In the genomic region with DNA sequence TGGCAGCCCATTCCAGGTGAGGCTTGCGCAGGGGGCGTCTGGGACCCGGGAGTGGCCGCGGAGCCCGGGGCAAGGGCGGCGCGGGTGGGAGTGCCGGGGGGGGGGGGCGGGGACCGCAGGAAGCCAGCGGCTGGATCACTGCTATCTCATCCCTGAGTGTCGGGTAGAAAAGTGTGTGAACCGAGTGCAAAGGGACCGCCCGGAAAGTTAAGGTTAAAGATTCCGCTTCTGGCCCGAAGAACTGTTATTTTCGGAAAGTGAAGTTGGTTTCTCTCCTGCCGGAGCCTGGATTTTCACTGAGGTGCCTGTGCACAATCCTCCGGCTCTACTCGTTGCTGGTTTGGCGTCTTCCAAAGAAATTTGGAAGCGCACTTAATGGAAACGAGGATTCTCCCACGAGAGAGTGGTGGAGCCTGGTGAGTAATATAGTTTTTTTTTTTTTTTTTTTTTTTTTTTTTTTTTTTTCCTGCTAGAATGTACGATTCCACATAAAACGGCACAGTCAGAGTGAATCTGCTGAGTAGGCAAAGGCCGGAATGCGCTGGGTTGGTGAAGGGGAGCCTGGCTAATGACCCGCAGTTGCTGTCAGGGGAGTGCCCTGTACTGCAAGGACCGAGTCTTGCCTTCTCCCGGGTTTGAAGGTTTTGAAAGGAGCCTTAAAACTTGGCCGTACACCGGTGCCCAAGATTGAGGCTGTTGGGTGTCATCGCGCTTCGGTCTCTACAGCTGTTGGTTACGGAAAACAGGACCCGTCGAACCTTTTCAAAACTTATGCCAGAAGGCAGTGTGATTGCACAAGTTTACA, we compare ENCODE assay signal across 8 mouse cellular contexts.
DNase-seq lines count a peak whose midpoint lies in the region; ATAC-seq and TF ChIP-seq lines count a peak whose summit lies in the region.

No protein-coding gene starts in this region.

- no peak for TF ChIP-seq RAD21 in CH12.LX (IDR thresholded peaks at IDR 0.05; ENCODE audit: low read depth, low read length)

- peaks cover 35 to 66% of the 10 kb centered on the region in 2 experiments for H3K4me1 ChIP-seq in CH12.LX (ENCODE audit: control insufficient read depth in 1 of 2, insufficient read depth in 2 of 2)
- peaks cover 45% of the 10 kb centered on the region for H3K4me1 ChIP-seq in forebrain, embryonic 10.5 days
- peaks cover 39% of the 10 kb centered on the region for H3K4me1 ChIP-seq in limb, embryonic 10.5 days

- intact Hi-C loops in heart, postnatal 25 days (cut with DNase I) = loop anchor here (1.0 to 5.0 kb wide), 3 partner anchors 19 to 63 kb away; no protein-coding TSS in a partner anchor

- TF ChIP-seq EP300 in CH12.LX (IDR thresholded peaks at IDR 0.05; ENCODE audit: low read length) = no peak

- TF ChIP-seq CTCF in CH12.LX (conservative IDR thresholded peaks at IDR 0.05 in 1 of 2, IDR thresholded peaks at IDR 0.05 in 1 of 2; ENCODE audit: low read depth in 2 of 2, low read length in 2 of 2) = no peak

- WGBS in forebrain, embryonic 10.5 days = 4% methylated on average over 41 of the region's 42 CpGs
- WGBS in limb, embryonic 10.5 days = 3% methylated on average over 42 of the region's 42 CpGs

- peak; percentile 25 for ATAC-seq in megakaryocyte-erythroid progenitor cell, adult 5-6 weeks (replicated peaks; ENCODE audit: low FRiP score, low TSS enrichment, poor library complexity, severe bottlenecking)

- TF ChIP-seq POLR2A in CH12.LX (IDR thresholded peaks at IDR 0.05; ENCODE audit: low read depth, low read length) = no peak

- H3K9me3 ChIP-seq in CH12.LX (replicated peaks; ENCODE audit: low read length) = no peaks in the 10 kb centered on the region
- H3K9me3 ChIP-seq in forebrain, embryonic 10.5 days = peaks cover 3% of the 10 kb centered on the region; the same call in 1 of the 2 replicates
- no peaks in the 10 kb centered on the region for H3K9me3 ChIP-seq in limb, embryonic 10.5 days (replicated peaks)

- peak overlapping the region; percentile 79 to 99 (median 83) for H3K4me3 ChIP-seq in CH12.LX (replicated peaks in 1 of 3; ENCODE audit: low read depth in 2 of 3, low read length in 2 of 3, poor library complexity in 1 of 3)
- H3K4me3 ChIP-seq in forebrain, embryonic 10.5 days = peak overlapping the region; percentile 80
- H3K4me3 ChIP-seq in limb, embryonic 10.5 days = peak overlapping the region; percentile 86

- no peaks in the 10 kb centered on the region for H3K27me3 ChIP-seq in CH12.LX (replicated peaks)
- H3K27me3 ChIP-seq in forebrain, embryonic 10.5 days (ENCODE audit: poor library complexity, severe bottlenecking) = peaks cover 32% of the 10 kb centered on the region
- H3K27me3 ChIP-seq in limb, embryonic 10.5 days (ENCODE audit: low read depth, poor library complexity, severe bottlenecking) = peaks cover 26% of the 10 kb centered on the region; the same call in 1 of the 2 replicates

- peaks cover 75% of the 10 kb centered on the region for H3K79me2 ChIP-seq in CH12.LX (replicated peaks; ENCODE audit: control insufficient read depth, extremely low read depth, insufficient read depth, poor library complexity, severe bottlenecking)

- H3K27ac ChIP-seq in CH12.LX (ENCODE audit: insufficient read depth, low read depth) = peak overlapping the region; percentile 95
- peak overlapping the region; percentile 97 for H3K27ac ChIP-seq in forebrain, embryonic 10.5 days
- peak overlapping the region; percentile 98 for H3K27ac ChIP-seq in limb, embryonic 10.5 days

- peak overlapping the region; percentile 29 for H3K4me2 ChIP-seq in CH12.LX (ENCODE audit: insufficient read depth, low read depth, poor library complexity, severe bottlenecking)

- dilution Hi-C loops in CH12.LX (cut with MboI; ENCODE audit: extremely low pct_ligation_motif_present, extremely low pct_unique_long_range_greater_than_20kb, low sequenced_read_pairs) = no loop called here

- in situ Hi-C loops in CH12.LX (cut with MboI; ENCODE audit: low pct_ligation_motif_present, low pct_unique_long_range_greater_than_20kb, low sequenced_read_pairs) = loop anchor here (5.0 kb wide), 1 partner anchor 57 kb away; no protein-coding TSS in a partner anchor

- H3K9ac ChIP-seq in CH12.LX (ENCODE audit: insufficient read depth, low read depth) = peak overlapping the region; percentile 95

- DNase-seq in CH12.LX (ENCODE audit: extremely low read depth) = peak; percentile 59
- peak; percentile 35 to 50 for DNase-seq in adrenal gland, adult 18-20 months (ENCODE audit: low spot score in 2 of 2)
- peak; percentile 37 for DNase-seq in forebrain, embryonic 10.5 days (ENCODE audit: extremely low spot score, low spot score)
- peak; percentile 19 for DNase-seq in heart, postnatal 25 days (ENCODE audit: low spot score)
- peak; percentile 67 for DNase-seq in limb, embryonic 10.5 days (ENCODE audit: low spot score)
- DNase-seq in spleen, postnatal 36 days (ENCODE audit: low spot score in 2 of 2) = peak; percentile 37 to 53
- no peak for DNase-seq in layer of hippocampus, adult 8-10 months (ENCODE audit: low spot score in 2 of 2)

- peaks cover 4 to 35% of the 10 kb centered on the region in 2 experiments for H3K36me3 ChIP-seq in CH12.LX (replicated peaks in 1 of 2; ENCODE audit: control insufficient read depth in 1 of 2, insufficient read depth in 1 of 2, low read length in 1 of 2)
- peaks cover 3% of the 10 kb centered on the region; the same call in 1 of the 2 replicates for H3K36me3 ChIP-seq in forebrain, embryonic 10.5 days (replicated peaks)
- peaks cover 3% of the 10 kb centered on the region; the same call in 1 of the 2 replicates for H3K36me3 ChIP-seq in limb, embryonic 10.5 days

TF ChIP-seq in CH12.LX, 34 proteins besides CTCF, POLR2A, EP300 and RAD21:
- TF ChIP-seq MAX (IDR thresholded peaks at IDR 0.05; ENCODE audit: low read length) (no peak; the same call in 1 of the 2 replicates), POLR2AphosphoS2 (IDR thresholded peaks at IDR 0.05; ENCODE audit: low read depth, low read length) (no peak), ZNF384 (IDR thresholded peaks at IDR 0.05; ENCODE audit: low read depth, low read length) (peak; percentile 76), NRF1 (IDR thresholded peaks at IDR 0.05; ENCODE audit: low read depth, low read length) (no peak), ZKSCAN1 (IDR thresholded peaks at IDR 0.05; ENCODE audit: borderline replicate concordance, low read depth, low read length) (no peak), RCOR1 (conservative IDR thresholded peaks at IDR 0.05; ENCODE audit: low read depth, low read length) (no peak), SIN3A (IDR thresholded peaks at IDR 0.05; ENCODE audit: low read length) (0 out of 2 replicates have a peak, but pooled peaks have one; percentile 59), JUND (conservative IDR thresholded peaks at IDR 0.05; ENCODE audit: low read depth, low read length) (no peak), HCFC1 (IDR thresholded peaks at IDR 0.05; ENCODE audit: low read depth, low read length) (no peak), KAT2A (IDR thresholded peaks at IDR 0.05; ENCODE audit: insufficient replicate concordance, low read length) (no peak), ELF1 (IDR thresholded peaks at IDR 0.05; ENCODE audit: low read depth, low read length) (no peak), MXI1 (IDR thresholded peaks at IDR 0.05; ENCODE audit: low read depth, low read length) (0 out of 2 replicates have a peak, but pooled peaks have one; percentile 44), UBTF (IDR thresholded peaks at IDR 0.05; ENCODE audit: low read depth, low read length) (no peak), USF2 (conservative IDR thresholded peaks at IDR 0.05; ENCODE audit: low read depth, low read length) (no peak), MEF2A (IDR thresholded peaks at IDR 0.05; ENCODE audit: borderline replicate concordance, low read depth, low read length) (0 out of 2 replicates have a peak, but pooled peaks have one; percentile 9), TCF12 (IDR thresholded peaks at IDR 0.05; ENCODE audit: low read depth, low read length) (peak; percentile 6; the same call in 1 of the 2 replicates), MAFK (IDR thresholded peaks at IDR 0.05; ENCODE audit: insufficient replicate concordance, low read length) (peak; percentile 96), CHD1 (IDR thresholded peaks at IDR 0.05; ENCODE audit: low read depth, low read length) (peak; percentile 79), USF1 (IDR thresholded peaks at IDR 0.05; ENCODE audit: low read depth, low read length) (no peak), JUN (IDR thresholded peaks at IDR 0.05; ENCODE audit: insufficient read depth, low read depth, low read length) (no peak), GABPA (IDR thresholded peaks at IDR 0.05; ENCODE audit: insufficient replicate concordance, low read depth, low read length) (no peak), ETS1 (conservative IDR thresholded peaks at IDR 0.05; ENCODE audit: low read depth, low read length) (0 out of 2 replicates have a peak, but pooled peaks have one; percentile 18), TBP (conservative IDR thresholded peaks at IDR 0.05; ENCODE audit: low read depth, low read length) (no peak)

Comparison
In these comparisons a context has a peak if more than half of its experiments do, and no peak if none do; other contexts are left out.
1. DNase-seq: peak in CH12.LX (single experiment), adrenal gland, adult 18-20 months (2 of 2), forebrain, embryonic 10.5 days (single experiment), heart, postnatal 25 days (single experiment), limb, embryonic 10.5 days (single experiment) and spleen, postnatal 36 days (2 of 2); none in layer of hippocampus, adult 8-10 months (0 of 2).
2. Peak in every context shown above with its lines, with median percentiles within 50 percentile points of each other: H3K27ac ChIP-seq and H3K4me3 ChIP-seq.